Mouse (Mus musculus): Measurements from ENCODE around the gene Olfr1275. TPM values are rescaled to one million over a fixed set of nuclear protein-coding genes. Genes with fewer than 3 reads are reported as not detected.

The Olfr1275 gene
- not detected in 2 replicates for polyA plus RNA-seq (2015; fragmentation: Nextera tagmentation; extraction: Ambion mirVana)

DNA sequence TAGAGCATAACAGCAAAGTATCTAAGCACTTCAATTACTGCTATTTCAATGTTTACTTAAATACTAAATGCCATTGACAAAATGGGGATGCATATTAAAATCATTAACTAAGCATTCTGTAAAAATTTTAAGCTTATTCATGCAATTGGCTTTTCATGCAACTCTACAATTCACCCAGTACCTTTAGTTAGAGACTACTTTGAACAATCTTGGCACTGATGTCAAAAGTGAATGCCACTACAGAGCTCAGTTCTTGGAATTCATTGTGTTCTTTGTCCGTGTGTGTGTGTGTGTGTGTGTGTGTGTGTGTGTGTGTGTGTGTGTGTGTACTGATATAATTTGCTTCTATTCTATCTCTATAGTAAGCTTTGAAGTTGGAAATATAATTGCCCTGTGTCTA lies at the start of gene Olfr1275:
TSS of gene Olfr1275 (minus strand) at position 101 of the 400 bp plus-strand sequence.
- no peaks in the 10 kb centered on the region for H3K9me3 ChIP-seq
- H3K36me3 ChIP-seq (replicated peaks), result no peaks in the 10 kb centered on the region
- no peaks in the 10 kb centered on the region for H3K4me1 ChIP-seq
- no peaks in the 10 kb centered on the region for H3K27me3 ChIP-seq (replicated peaks)
- WGBS, result 80% methylated on average over 1 of the region's 1 CpGs
- no peak within 1 kb of the TSS for H3K27ac ChIP-seq
- H3K4me2 ChIP-seq, result no peak within 1 kb of the TSS
- no peak for ATAC-seq (replicated peaks)
- no peak within 1 kb of the TSS for H3K4me3 ChIP-seq
- no peak within 1 kb of the TSS for H3K9ac ChIP-seq

DNA sequence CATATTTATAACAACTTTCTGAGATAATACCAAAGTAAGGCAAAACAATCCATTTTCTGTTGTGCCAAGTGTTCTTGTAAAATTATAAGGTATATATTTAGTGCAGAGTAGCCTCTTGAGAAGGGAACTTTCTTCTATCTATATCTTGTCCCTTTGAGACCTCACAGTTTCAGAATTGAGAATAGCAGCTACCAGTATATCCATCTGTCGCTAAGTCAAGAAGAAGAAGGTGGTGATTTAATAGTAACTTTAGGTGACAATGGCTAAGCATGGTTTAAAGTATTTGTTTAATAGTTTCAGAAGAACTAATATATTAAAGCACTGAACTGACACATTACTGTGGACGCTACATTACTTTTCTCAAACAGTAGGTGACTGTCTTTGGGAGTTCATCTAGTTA lies 38.9 kb upstream of the Olfr1275 start, which contains the start of gene Olfr1277:
TSS of gene Olfr1277 (minus strand) at position 101 of the 400 bp plus-strand sequence.
- no peaks in the 10 kb centered on the region for H3K9me3 ChIP-seq
- H3K4me3 ChIP-seq, result no peak within 1 kb of the TSS
- WGBS, result 85% methylated on average over 2 of the region's 2 CpGs
- H3K9ac ChIP-seq, result no peak within 1 kb of the TSS
- H3K27ac ChIP-seq, result no peak within 1 kb of the TSS
- no peak within 1 kb of the TSS for H3K4me2 ChIP-seq
- no peaks in the 10 kb centered on the region for H3K4me1 ChIP-seq
- no peaks in the 10 kb centered on the region for H3K27me3 ChIP-seq (replicated peaks)
- ATAC-seq (replicated peaks), result no peak
- no peaks in the 10 kb centered on the region for H3K36me3 ChIP-seq (replicated peaks)

DNA sequence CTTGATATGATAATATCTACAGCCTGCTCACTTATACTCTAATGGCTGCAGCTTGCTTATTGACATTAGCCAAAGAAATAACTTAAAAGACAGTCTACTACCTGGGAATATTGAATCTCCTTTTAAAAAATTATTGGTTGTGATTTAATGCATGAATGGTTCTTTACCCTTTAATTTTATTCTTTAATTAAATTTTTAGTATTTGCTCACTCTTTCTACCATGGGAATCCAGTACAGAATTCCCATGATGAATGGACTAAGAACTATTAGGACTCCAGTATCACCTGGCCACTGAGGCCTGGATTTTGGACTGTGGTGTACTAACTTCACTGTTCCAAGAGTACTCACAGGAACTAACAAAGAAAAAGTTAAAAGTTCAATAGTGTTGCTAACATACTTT lies 19.1 kb upstream of the Olfr1275 start, which contains the start of gene Olfr1276:
TSS of gene Olfr1276 (plus strand) at position 301 of the 400 bp plus-strand sequence.
- ATAC-seq (replicated peaks), result no peak
- H3K27ac ChIP-seq, result no peak within 1 kb of the TSS

DNA sequence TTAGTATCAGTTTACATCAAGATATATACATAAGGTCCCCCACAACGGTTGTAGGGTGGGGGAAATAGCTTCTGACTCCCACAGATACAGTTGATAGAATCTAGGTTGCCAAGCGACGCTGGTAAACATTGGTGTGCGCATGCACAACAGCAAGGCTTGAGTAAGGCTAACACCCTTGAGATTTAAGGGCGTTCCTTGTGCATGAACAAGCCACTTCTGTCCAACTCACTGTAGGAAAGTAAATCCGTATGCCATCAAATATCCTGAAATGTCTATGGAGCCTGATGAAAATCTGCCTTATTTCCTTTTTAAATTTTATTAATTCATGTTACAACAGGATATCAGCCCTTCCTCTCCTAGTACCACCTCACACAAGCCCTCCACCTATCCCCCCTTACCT lies 5.6 kb downstream of the Olfr1275 start, which contains the start of gene 4930430A15Rik:
TSS of gene 4930430A15Rik (minus strand) at position 101 of the 400 bp plus-strand sequence.
- WGBS, result 92% methylated on average over 6 of the region's 6 CpGs

More for the DNA sequence above, 19.1 kb upstream of the Olfr1275 start, which contains the start of gene Olfr1276:
- no peaks in the 10 kb centered on the region for H3K9me3 ChIP-seq
- no peaks in the 10 kb centered on the region for H3K27me3 ChIP-seq (replicated peaks)
- no peaks in the 10 kb centered on the region for H3K36me3 ChIP-seq (replicated peaks)
- no peak within 1 kb of the TSS for H3K9ac ChIP-seq
- H3K4me2 ChIP-seq, result no peak within 1 kb of the TSS
- H3K4me1 ChIP-seq, result no peaks in the 10 kb centered on the region
- H3K4me3 ChIP-seq, result no peak within 1 kb of the TSS

DNA sequence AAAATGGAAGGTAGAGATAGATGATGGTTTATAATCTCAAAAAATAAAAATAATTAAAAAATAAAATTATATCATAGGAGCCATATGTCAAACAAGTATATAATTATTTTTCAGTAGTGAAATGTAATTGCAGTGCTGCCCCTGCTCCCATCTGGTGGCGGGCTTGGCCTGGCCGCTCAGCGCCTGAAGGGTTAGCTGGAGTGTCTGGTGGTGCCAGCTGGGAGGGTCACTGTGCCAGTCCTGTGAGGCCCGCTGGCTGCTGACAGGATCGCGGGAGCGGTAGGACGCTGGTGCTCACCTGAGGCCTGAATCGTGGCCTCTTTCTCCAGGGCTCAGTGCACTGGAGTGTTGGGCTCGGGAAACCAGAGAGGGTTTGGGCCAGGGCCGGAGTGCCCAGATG lies 53.0 kb downstream of the Olfr1275 start:
- H3K27me3 ChIP-seq (replicated peaks), result no peaks in the 10 kb centered on the region
- no peak overlapping the region for H3K27ac ChIP-seq
- no peaks in the 10 kb centered on the region for H3K36me3 ChIP-seq (replicated peaks)
- WGBS, result 95% methylated on average over 11 of the region's 11 CpGs
- no peak for ATAC-seq (replicated peaks)
- no peaks in the 10 kb centered on the region for H3K4me1 ChIP-seq
- H3K9ac ChIP-seq, result no peak overlapping the region
- H3K4me2 ChIP-seq, result no peak overlapping the region
- no peak overlapping the region for H3K4me3 ChIP-seq
- no peaks in the 10 kb centered on the region for H3K9me3 ChIP-seq

More for the DNA sequence above, 5.6 kb downstream of the Olfr1275 start, which contains the start of gene 4930430A15Rik:
- H3K27ac ChIP-seq, result no peak within 1 kb of the TSS
- no peaks in the 10 kb centered on the region for H3K36me3 ChIP-seq (replicated peaks)
- no peaks in the 10 kb centered on the region for H3K4me1 ChIP-seq
- H3K9ac ChIP-seq, result no peak within 1 kb of the TSS
- H3K4me3 ChIP-seq, result no peak within 1 kb of the TSS
- H3K27me3 ChIP-seq (replicated peaks), result no peaks in the 10 kb centered on the region
- H3K9me3 ChIP-seq, result no peaks in the 10 kb centered on the region
- no peak within 1 kb of the TSS for H3K4me2 ChIP-seq
- no peak for ATAC-seq (replicated peaks)

Other genes with a start within 250 kb of the Olfr1275 start
- not detected in 2 replicates for gene Gm13941, start 129.3 kb downstream of the Olfr1275 start, polyA plus RNA-seq (2015; fragmentation: Nextera tagmentation; extraction: Ambion mirVana)
- gene Gm15130, start 82.3 kb downstream of the Olfr1275 start, polyA plus RNA-seq (2015; fragmentation: Nextera tagmentation; extraction: Ambion mirVana), result not detected in 2 replicates
- gene 4930430A15Rik, start 5.7 kb downstream of the Olfr1275 start, polyA plus RNA-seq (2015; fragmentation: Nextera tagmentation; extraction: Ambion mirVana), result not detected in 2 replicates
- not detected in 2 replicates for gene Olfr1276, start 19.2 kb upstream of the Olfr1275 start, polyA plus RNA-seq (2015; fragmentation: Nextera tagmentation; extraction: Ambion mirVana)
- not detected in 2 replicates for gene Olfr1277, start 38.8 kb upstream of the Olfr1275 start, polyA plus RNA-seq (2015; fragmentation: Nextera tagmentation; extraction: Ambion mirVana)
- gene Olfr1278, start 54.9 kb upstream of the Olfr1275 start, polyA plus RNA-seq (2015; fragmentation: Nextera tagmentation; extraction: Ambion mirVana), result not detected in 2 replicates
- not detected in 2 replicates for gene Olfr1279, start 65.3 kb upstream of the Olfr1275 start, polyA plus RNA-seq (2015; fragmentation: Nextera tagmentation; extraction: Ambion mirVana)
- not detected in 2 replicates for gene Olfr1280, start 78.7 kb upstream of the Olfr1275 start, polyA plus RNA-seq (2015; fragmentation: Nextera tagmentation; extraction: Ambion mirVana)
- not detected in 2 replicates for gene Olfr1281, start 91.2 kb upstream of the Olfr1275 start, polyA plus RNA-seq (2015; fragmentation: Nextera tagmentation; extraction: Ambion mirVana)
- not detected in 2 replicates for gene Olfr1282, start 100.8 kb upstream of the Olfr1275 start, polyA plus RNA-seq (2015; fragmentation: Nextera tagmentation; extraction: Ambion mirVana)
- not detected in 2 replicates for gene Olfr1283, start 131.5 kb upstream of the Olfr1275 start, polyA plus RNA-seq (2015; fragmentation: Nextera tagmentation; extraction: Ambion mirVana)
- not detected in 2 replicates for gene Olfr1284, start 140.2 kb upstream of the Olfr1275 start, polyA plus RNA-seq (2015; fragmentation: Nextera tagmentation; extraction: Ambion mirVana)
- gene Olfr1286, start 187.8 kb upstream of the Olfr1275 start, polyA plus RNA-seq (2015; fragmentation: Nextera tagmentation; extraction: Ambion mirVana), result not detected in 2 replicates
- gene Olfr1287, start 213.9 kb upstream of the Olfr1275 start, polyA plus RNA-seq (2015; fragmentation: Nextera tagmentation; extraction: Ambion mirVana), result not detected in 2 replicates
- gene Olfr1288, start 238.8 kb upstream of the Olfr1275 start, polyA plus RNA-seq (2015; fragmentation: Nextera tagmentation; extraction: Ambion mirVana), result not detected in 2 replicates
- not detected in 2 replicates for gene Olfr1289, start 245.5 kb upstream of the Olfr1275 start, polyA plus RNA-seq (2015; fragmentation: Nextera tagmentation; extraction: Ambion mirVana)

Measured in midbrain, embryonic 15.5 days (tissue).